Mouse (Mus musculus): ENCODE results near the gene Tspan31.

- no peak for TF ChIP-seq CTCF (IDR thresholded peaks at IDR 0.05; ENCODE audit: low read depth, low read length)
- no peak for TF ChIP-seq POLR2A (IDR thresholded peaks at IDR 0.05; ENCODE audit: borderline replicate concordance, low read depth, low read length)
Measured at GRCm38 (mm10) chr10:127033301-127033741, 36.7 kb downstream of the Tspan31 start.

All from bone marrow macrophage, adult 2 months (primary cell).